10 mouse cellular contexts compared by ENCODE assay signal in the genomic region with DNA sequence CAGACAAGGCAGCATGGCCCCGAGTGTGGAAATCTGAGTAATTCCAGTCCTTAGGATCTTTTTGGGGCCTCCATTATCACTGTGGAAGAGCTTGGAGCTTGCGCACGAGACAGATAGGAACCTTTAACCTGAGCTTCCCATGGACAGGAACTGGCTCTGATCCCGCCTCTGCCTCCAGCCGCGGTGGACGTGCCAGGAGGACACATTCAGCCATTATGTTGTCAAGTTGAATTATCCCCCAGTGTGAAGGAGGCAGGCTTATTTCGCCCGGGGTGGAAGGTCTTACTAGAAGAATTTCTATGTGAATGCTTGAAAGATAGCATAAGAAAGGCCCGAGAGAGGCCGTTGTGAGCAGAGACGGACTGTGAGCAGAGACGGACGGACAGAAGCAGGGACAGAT. TPM values are rescaled to one million over a fixed set of nuclear protein-coding genes. Genes with fewer than 3 reads are reported as not detected.
DNase-seq lines count a peak whose midpoint lies in the region; ATAC-seq and TF ChIP-seq lines count a peak whose summit lies in the region.
"Had no signal": no experiment of that assay in that cellular context is flagged by ENCODE, and none has a peak within 500 bp of the region (broad histone marks: within the 10 kb centered on the region; RNA-seq: fewer than 3 reads in every experiment).

No protein-coding gene starts in this region.

- H3K9ac ChIP-seq in heart, adult 2 months (ENCODE audit: low read depth, low read length), result no peak overlapping the region
- H3K9ac ChIP-seq in heart, embryonic 16.5 days (ENCODE audit: low read length), result no peak overlapping the region; the same call in 1 of the 2 replicates
- H3K9ac ChIP-seq in liver, embryonic 11.5 days (ENCODE audit: low read depth, low read length), result no peak overlapping the region
- no peak overlapping the region for H3K9ac ChIP-seq in hindbrain, embryonic 12.5 days
- H3K9ac ChIP-seq: forebrain, embryonic 13.5 days; liver, embryonic 14.5 days had no signal

- ATAC-seq in heart, embryonic 16.5 days (replicated peaks; ENCODE audit: extremely low read depth, insufficient read depth, low FRiP score), result no peak; the same call in 1 of the 2 replicates
- ATAC-seq in liver, embryonic 11.5 days (replicated peaks; ENCODE audit: low FRiP score), result no peak
- no peak for ATAC-seq in hindbrain, embryonic 12.5 days (ENCODE audit: low FRiP score)
- ATAC-seq: forebrain, embryonic 13.5 days had no signal

- peak overlapping the region; percentile 45 for H3K4me2 ChIP-seq in heart, embryonic 16.5 days (ENCODE audit: low read depth, low read length)
- H3K4me2 ChIP-seq in liver, embryonic 11.5 days, result no peak overlapping the region
- H3K4me2 ChIP-seq in hindbrain, embryonic 12.5 days (replicated peaks), result no peak overlapping the region
- H3K4me2 ChIP-seq: forebrain, embryonic 13.5 days had no signal

- peaks cover 5% of the 10 kb centered on the region; the same call in 1 of the 2 replicates for H3K4me1 ChIP-seq in heart, adult 2 months (ENCODE audit: control insufficient read depth, insufficient read depth, low read length)
- peaks cover 14% of the 10 kb centered on the region for H3K4me1 ChIP-seq in heart, embryonic 16.5 days (ENCODE audit: control insufficient read depth, insufficient read depth, low read length)
- H3K4me1 ChIP-seq in liver, embryonic 11.5 days (replicated peaks; ENCODE audit: control insufficient read depth, insufficient read depth, low read length), result peaks cover 6% of the 10 kb centered on the region
- H3K4me1 ChIP-seq in hindbrain, embryonic 12.5 days, result peaks cover 13% of the 10 kb centered on the region

- peak; percentile 36 to 45 for DNase-seq in heart, adult 2 months
- no peak for DNase-seq in heart, postnatal 25 days (ENCODE audit: low spot score)
- DNase-seq in cerebellum, adult 8-10 months, result peak; percentile 47
- DNase-seq in kidney, postnatal 4 days, result peak; percentile 71 to 81
- DNase-seq in liver, embryonic 11.5 days (ENCODE audit: low spot score), result no peak
- DNase-seq in thymus, postnatal 14 days, result no peak

- intact Hi-C loops in heart, adult 2 months (cut with DNase I), result no loop called here
- intact Hi-C loops in heart, postnatal 25 days (cut with DNase I), result loop anchor here (10.0 kb wide), 1 partner anchor 55 kb away; a partner anchor contains a TSS

- TF ChIP-seq CTCF in heart, adult 2 months (IDR thresholded peaks at IDR 0.05), result no peak

- H3K27me3 ChIP-seq in heart, adult 2 months (ENCODE audit: control insufficient read depth, insufficient read depth, low read length), result no peaks in the 10 kb centered on the region
- H3K27me3 ChIP-seq in heart, embryonic 16.5 days (ENCODE audit: control insufficient read depth, insufficient read depth, low read length), result no peaks in the 10 kb centered on the region
- no peaks in the 10 kb centered on the region for H3K27me3 ChIP-seq in liver, embryonic 11.5 days (replicated peaks; ENCODE audit: control insufficient read depth, insufficient read depth, low read length)
- no peaks in the 10 kb centered on the region for H3K27me3 ChIP-seq in hindbrain, embryonic 12.5 days
- H3K27me3 ChIP-seq: forebrain, embryonic 13.5 days had no signal

- H3K79me2 ChIP-seq in heart, adult 2 months (replicated peaks; ENCODE audit: control insufficient read depth, insufficient read depth, low read length), result peaks cover 9% of the 10 kb centered on the region

- TF ChIP-seq POLR2A in heart, adult 2 months (IDR thresholded peaks at IDR 0.05; ENCODE audit: insufficient read depth, low read depth, low read length), result no peak

- no peaks in the 10 kb centered on the region for H3K36me3 ChIP-seq in heart, adult 2 months (ENCODE audit: control insufficient read depth, insufficient read depth, low read length)
- no peaks in the 10 kb centered on the region for H3K36me3 ChIP-seq in heart, embryonic 16.5 days (ENCODE audit: control insufficient read depth, insufficient read depth)
- H3K36me3 ChIP-seq in liver, embryonic 11.5 days (ENCODE audit: control insufficient read depth, insufficient read depth, low read length), result no peaks in the 10 kb centered on the region
- 0 out of 2 replicates have a peak, but pooled peaks cover 11% of the 10 kb centered on the region for H3K36me3 ChIP-seq in hindbrain, embryonic 12.5 days

- 30% methylated on average over 14 of the region's 14 CpGs for WGBS in heart, adult 2 months
- WGBS in heart, embryonic 16.5 days, result 29% methylated on average over 14 of the region's 14 CpGs
- WGBS in liver, embryonic 11.5 days, result 64% methylated on average over 14 of the region's 14 CpGs
- WGBS in hindbrain, embryonic 12.5 days, result 68% methylated on average over 14 of the region's 14 CpGs

- no peak for TF ChIP-seq EP300 in heart, adult 2 months (IDR thresholded peaks at IDR 0.05; ENCODE audit: insufficient read depth, low read depth, low read length)

- no peak overlapping the region for H3K4me3 ChIP-seq in heart, adult 2 months
- no peak overlapping the region for H3K4me3 ChIP-seq in heart, embryonic 16.5 days (ENCODE audit: low read length)
- no peak overlapping the region for H3K4me3 ChIP-seq in liver, embryonic 11.5 days (ENCODE audit: low read depth, low read length)
- H3K4me3 ChIP-seq in hindbrain, embryonic 12.5 days, result no peak overlapping the region
- H3K4me3 ChIP-seq: forebrain, embryonic 13.5 days had no signal

- H3K9me3 ChIP-seq in heart, embryonic 16.5 days (replicated peaks; ENCODE audit: control insufficient read depth, low read length), result no peaks in the 10 kb centered on the region
- H3K9me3 ChIP-seq in liver, embryonic 11.5 days (ENCODE audit: control insufficient read depth, low read length), result no peaks in the 10 kb centered on the region
- 0 out of 2 replicates have a peak, but pooled peaks cover 4% of the 10 kb centered on the region for H3K9me3 ChIP-seq in hindbrain, embryonic 12.5 days (replicated peaks)
- H3K9me3 ChIP-seq: forebrain, embryonic 13.5 days had no signal

- H3K27ac ChIP-seq in heart, adult 2 months, result peak overlapping the region; percentile 71
- peak overlapping the region; percentile 82 for H3K27ac ChIP-seq in heart, embryonic 16.5 days (ENCODE audit: low read length)
- no peak overlapping the region for H3K27ac ChIP-seq in liver, embryonic 11.5 days (ENCODE audit: low read depth, low read length)
- no peak overlapping the region for H3K27ac ChIP-seq in hindbrain, embryonic 12.5 days
- H3K27ac ChIP-seq: forebrain, embryonic 13.5 days; liver, embryonic 14.5 days had no signal

RNA-seq across cellular contexts. Expression of a gene that starts 4.4 kb away (rescaled TPM):
- 10 to 100 TPM; 25.7 to 27.3 TPM for total RNA-seq in heart, adult 2 months (2021)
- 14.1 and 19.1 TPM in 2 replicates for polyA plus RNA-seq in heart, adult 2 months (2012; rRNA removed)
- total RNA-seq in heart, postnatal 25 days (2021), result 10 to 100 TPM; 22.7 to 27.5 TPM
- 75.9 and 83.6 TPM in 2 replicates for polyA plus RNA-seq in heart, embryonic 16.5 days (2015; fragmentation: Nextera tagmentation; extraction: Ambion mirVana)
- 134 and 139 TPM in 2 replicates for polyA plus RNA-seq in liver, embryonic 11.5 days (2014; fragmentation: Nextera tagmentation; extraction: Ambion mirVana)
- polyA plus RNA-seq in hindbrain, embryonic 12.5 days (2016; fragmentation: Nextera tagmentation; extraction: Ambion mirVana), result 131 and 134 TPM in 2 replicates

RNA-seq across cellular contexts. Expression of a gene that starts 4.9 kb away (rescaled TPM):
- total RNA-seq in heart, adult 2 months (2021), result 10 to 100 TPM; 65.5 to 74.9 TPM
- polyA plus RNA-seq in heart, adult 2 months (2012; rRNA removed), result 30.9 and 35.9 TPM in 2 replicates
- total RNA-seq in heart, postnatal 25 days (2021), result 10 to 100 TPM; 70.3 to 72.9 TPM
- 18.0 and 19.2 TPM in 2 replicates for polyA plus RNA-seq in heart, embryonic 16.5 days (2015; fragmentation: Nextera tagmentation; extraction: Ambion mirVana)
- 23.4 and 24.2 TPM in 2 replicates for polyA plus RNA-seq in liver, embryonic 11.5 days (2014; fragmentation: Nextera tagmentation; extraction: Ambion mirVana)
- polyA plus RNA-seq in hindbrain, embryonic 12.5 days (2016; fragmentation: Nextera tagmentation; extraction: Ambion mirVana), result 51.6 and 52.1 TPM in 2 replicates

RNA-seq across cellular contexts. Expression of a gene that starts 52.5 kb away (rescaled TPM):
- total RNA-seq in heart, adult 2 months (2021), result 100 to 1,000 TPM in 1 of 2 experiments, 10 to 100 TPM in 1; 46.7 to 127 TPM
- 76.7 and 100 TPM in 2 replicates for polyA plus RNA-seq in heart, adult 2 months (2012; rRNA removed)
- 100 to 1,000 TPM in 1 of 2 experiments, 10 to 100 TPM in 1; 64.1 to 135 TPM for total RNA-seq in heart, postnatal 25 days (2021)
- 23.2 and 25.1 TPM in 2 replicates for polyA plus RNA-seq in heart, embryonic 16.5 days (2015; fragmentation: Nextera tagmentation; extraction: Ambion mirVana)
- 12.0 and 12.6 TPM in 2 replicates for polyA plus RNA-seq in liver, embryonic 11.5 days (2014; fragmentation: Nextera tagmentation; extraction: Ambion mirVana)
- polyA plus RNA-seq in hindbrain, embryonic 12.5 days (2016; fragmentation: Nextera tagmentation; extraction: Ambion mirVana), result 30.0 and 31.9 TPM in 2 replicates

RNA-seq across cellular contexts. Expression of a gene that starts 52.7 kb away (rescaled TPM):
- 1 to 10 TPM; 1.6 to 1.7 TPM for total RNA-seq in heart, adult 2 months (2021)
- polyA plus RNA-seq in heart, adult 2 months (2012; rRNA removed), result 1.6 and 2.8 TPM in 2 replicates
- 1 to 10 TPM; 1.3 to 1.6 TPM for total RNA-seq in heart, postnatal 25 days (2021)
- 1.2 and 1.7 TPM in 2 replicates for polyA plus RNA-seq in heart, embryonic 16.5 days (2015; fragmentation: Nextera tagmentation; extraction: Ambion mirVana)
- 0.87 and 1.5 TPM in 2 replicates for polyA plus RNA-seq in liver, embryonic 11.5 days (2014; fragmentation: Nextera tagmentation; extraction: Ambion mirVana)
- polyA plus RNA-seq in hindbrain, embryonic 12.5 days (2016; fragmentation: Nextera tagmentation; extraction: Ambion mirVana), result 8.4 and 9.0 TPM in 2 replicates

Comparison
In these comparisons a context has a peak if more than half of its experiments do, and no peak if none do; other contexts are left out.
1. DNase-seq: peak in heart, adult 2 months (2 of 2), cerebellum, adult 8-10 months (single experiment) and kidney, postnatal 4 days (2 of 2); none in heart, postnatal 25 days (single experiment), liver, embryonic 11.5 days (single experiment) and thymus, postnatal 14 days (single experiment).
2. H3K27ac ChIP-seq: peak in heart, adult 2 months (single experiment) and heart, embryonic 16.5 days (single experiment); none in liver, embryonic 11.5 days (single experiment) and hindbrain, embryonic 12.5 days (single experiment).